Mouse (Mus musculus) retina, adult 2 months (tissue): Measurements from ENCODE around the gene Ankrd44.
"Not testable (repeated sequence)": the region's sequence is repeated elsewhere in the genome, so short reads cannot be mapped to it uniquely, and the experiment has no call there.

Experiments used
- DNase-seq: peaks from one replicate; pipeline ENCODE4 v3.0.0-alpha.2; 2012; ENCODE audit warnings: low read depth, low spot score

Gene Ankrd44

GRCm38 (mm10) chr1:54925971-54926771 is at the start of gene Ankrd44:
Gene Ankrd44, minus strand, starts transcription at chr1:54926387.
- peak; percentile 49 for DNase-seq

GRCm38 (mm10) chr1:54971687-54972404 is 45.7 kb upstream of the Ankrd44 start:
- DNase-seq: no peak

- no peak for DNase-seq
These were observed 40.7 kb upstream of the Ankrd44 start for GRCm38 (mm10) chr1:54966858-54967257.

- no peak for DNase-seq
These were observed 39.2 kb upstream of the Ankrd44 start for GRCm38 (mm10) chr1:54965159-54965995.

- DNase-seq: no peak
These were observed 35.5 kb upstream of the Ankrd44 start for GRCm38 (mm10) chr1:54961724-54962123.

GRCm38 (mm10) chr1:54960613-54961165 is 34.5 kb upstream of the Ankrd44 start:
- no peak for DNase-seq

- DNase-seq: no peak
These were observed 32.3 kb upstream of the Ankrd44 start for GRCm38 (mm10) chr1:54958525-54958924.

GRCm38 (mm10) chr1:54956995-54957394 is 30.8 kb upstream of the Ankrd44 start:
- not testable (repeated sequence) for DNase-seq

GRCm38 (mm10) chr1:54954856-54955255 is 28.7 kb upstream of the Ankrd44 start:
- no peak for DNase-seq

- DNase-seq: no peak
These were observed 18.5 kb upstream of the Ankrd44 start for GRCm38 (mm10) chr1:54944648-54945047.

GRCm38 (mm10) chr1:54935466-54935865 is 9.3 kb upstream of the Ankrd44 start:
- DNase-seq: no peak

GRCm38 (mm10) chr1:54934911-54935310 is 8.7 kb upstream of the Ankrd44 start:
- DNase-seq: no peak

- no peak for DNase-seq
These were observed 7.5 kb upstream of the Ankrd44 start for GRCm38 (mm10) chr1:54933646-54934045.

- no peak for DNase-seq
These were observed 6.4 kb upstream of the Ankrd44 start for GRCm38 (mm10) chr1:54932456-54933115.

- DNase-seq: no peak
These were observed 5.0 kb upstream of the Ankrd44 start for GRCm38 (mm10) chr1:54931231-54931630.

- no peak for DNase-seq
These were observed 4.5 kb upstream of the Ankrd44 start for GRCm38 (mm10) chr1:54930670-54931200.

GRCm38 (mm10) chr1:54925451-54925934 is 694 bp downstream of the Ankrd44 start:
- DNase-seq: no peak

- no peak for DNase-seq
These were observed 1.4 kb downstream of the Ankrd44 start for GRCm38 (mm10) chr1:54924760-54925159.

GRCm38 (mm10) chr1:54924309-54924685 is 1.9 kb downstream of the Ankrd44 start:
- DNase-seq: no peak

- DNase-seq: no peak
These were observed 2.5 kb downstream of the Ankrd44 start for GRCm38 (mm10) chr1:54923366-54924308.
